Mouse (Mus musculus): Measurements from ENCODE around the gene Pex16. TPM values are rescaled to one million over a fixed set of nuclear protein-coding genes. Genes with fewer than 3 reads are reported as not detected.

Pex16 gene
- total and polyA plus RNA-seq, 2 experiments: 95.5 to 164 TPM

DNA sequence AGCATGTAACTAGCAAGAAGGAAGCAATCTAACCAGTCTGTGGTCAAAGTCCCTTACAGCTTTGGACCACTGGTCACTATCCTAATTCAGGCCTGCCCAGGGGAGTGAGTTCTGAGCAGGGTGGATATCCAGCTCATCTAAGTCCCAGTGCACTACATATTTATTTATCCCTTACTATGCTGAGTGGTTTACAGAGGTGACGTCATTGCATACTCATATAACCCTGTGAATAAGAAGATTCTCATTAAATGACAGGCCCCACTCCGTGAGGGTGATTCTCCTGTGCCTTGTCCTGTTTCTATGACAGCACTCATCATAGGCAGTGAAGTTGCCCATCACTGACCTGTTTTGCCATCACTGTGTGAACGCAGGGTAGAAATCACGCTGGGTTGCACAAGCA is 50.9 kb downstream of the Pex16 start:
- no peak for DNase-seq (ENCODE audit: extremely low read depth, low read depth, low spot score)
- no peaks in the 10 kb centered on the region for H3K27me3 ChIP-seq (ENCODE audit: control insufficient read depth, insufficient read depth, low read length)
- no peak for TF ChIP-seq CTCF (IDR thresholded peaks at IDR 0.05; ENCODE audit: low read depth, low read length)
- WGBS: 60% methylated on average over 4 of the region's 4 CpGs
- no peak overlapping the region for H3K9ac ChIP-seq (ENCODE audit: low read depth, low read length)
- H3K36me3 ChIP-seq (ENCODE audit: control insufficient read depth, insufficient read depth, low read length): peaks cover 22% of the 10 kb centered on the region; the same call in 1 of the 2 replicates
- H3K79me2 ChIP-seq (ENCODE audit: control insufficient read depth, insufficient read depth, low read length): peaks cover 6% of the 10 kb centered on the region
- no peak overlapping the region for H3K27ac ChIP-seq (replicated peaks; ENCODE audit: insufficient read depth, low read depth, low read length)
- H3K4me1 ChIP-seq (ENCODE audit: control insufficient read depth, insufficient read depth, low read length): peaks cover 53% of the 10 kb centered on the region
- H3K4me3 ChIP-seq (ENCODE audit: insufficient read depth, low read depth, low read length): no peak overlapping the region

DNA sequence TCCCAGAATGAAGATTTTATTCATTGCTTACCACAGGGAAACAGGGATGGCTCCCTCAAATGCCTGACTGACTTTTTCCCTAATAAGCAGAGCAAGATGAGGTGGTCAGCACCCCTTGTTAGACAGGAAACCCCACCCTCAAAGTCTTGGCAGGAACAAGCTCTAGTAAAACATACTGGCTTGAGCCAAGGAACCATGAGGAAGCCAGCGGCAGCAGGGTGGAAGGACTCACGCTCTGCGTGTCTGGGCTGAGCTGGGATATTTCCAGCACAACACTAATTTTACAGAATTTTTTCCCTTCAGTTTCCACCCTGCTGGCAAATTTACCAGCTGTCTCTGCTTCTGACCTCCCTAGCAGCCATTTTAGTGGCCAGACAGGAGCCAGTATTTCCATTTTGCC is 52.0 kb downstream of the Pex16 start:
- H3K27me3 ChIP-seq (ENCODE audit: control insufficient read depth, insufficient read depth, low read length): no peaks in the 10 kb centered on the region
- TF ChIP-seq POLR2A (IDR thresholded peaks at IDR 0.05; ENCODE audit: extremely low read depth, insufficient read depth, low read length): no peak
- TF ChIP-seq CTCF (IDR thresholded peaks at IDR 0.05; ENCODE audit: low read depth, low read length): no peak
- WGBS: 47% methylated on average over 3 of the region's 3 CpGs
- H3K36me3 ChIP-seq (ENCODE audit: control insufficient read depth, insufficient read depth, low read length): peaks cover 14% of the 10 kb centered on the region; the same call in 1 of the 2 replicates
- H3K9ac ChIP-seq (ENCODE audit: low read depth, low read length): no peak overlapping the region
- peaks cover 51% of the 10 kb centered on the region for H3K4me1 ChIP-seq (ENCODE audit: control insufficient read depth, insufficient read depth, low read length)
- DNase-seq (ENCODE audit: extremely low read depth, low read depth, low spot score): no peak
- no peak overlapping the region for H3K4me3 ChIP-seq (ENCODE audit: insufficient read depth, low read depth, low read length)
- peaks cover 12% of the 10 kb centered on the region for H3K79me2 ChIP-seq (ENCODE audit: control insufficient read depth, insufficient read depth, low read length)
- peak overlapping the region; percentile 35 for H3K27ac ChIP-seq (replicated peaks; ENCODE audit: insufficient read depth, low read depth, low read length)

- peaks cover 18% of the 10 kb centered on the region for H3K79me2 ChIP-seq (ENCODE audit: control insufficient read depth, insufficient read depth, low read length)
- 16% methylated on average over 6 of the region's 6 CpGs for WGBS
- peak overlapping the region; percentile 51 for H3K27ac ChIP-seq (replicated peaks; ENCODE audit: insufficient read depth, low read depth, low read length)
- peaks cover 10% of the 10 kb centered on the region; the same call in 1 of the 2 replicates for H3K36me3 ChIP-seq (ENCODE audit: control insufficient read depth, insufficient read depth, low read length)
- DNase-seq (ENCODE audit: extremely low read depth, low read depth, low spot score): peak; percentile 93
- H3K27me3 ChIP-seq (ENCODE audit: control insufficient read depth, insufficient read depth, low read length): no peaks in the 10 kb centered on the region
- no peak for TF ChIP-seq CTCF (IDR thresholded peaks at IDR 0.05; ENCODE audit: low read depth, low read length)
- no peak for TF ChIP-seq POLR2A (IDR thresholded peaks at IDR 0.05; ENCODE audit: extremely low read depth, insufficient read depth, low read length)
- peaks cover 39% of the 10 kb centered on the region for H3K4me1 ChIP-seq (ENCODE audit: control insufficient read depth, insufficient read depth, low read length)
- no peak overlapping the region for H3K4me3 ChIP-seq (ENCODE audit: insufficient read depth, low read depth, low read length)
- 0 out of 2 replicates have a peak overlapping the region, but pooled peaks have one; percentile 5 for H3K9ac ChIP-seq (ENCODE audit: low read depth, low read length)
Observed at GRCm38 (mm10) chr2:92427882-92428281, 53.4 kb downstream of the Pex16 start.

- WGBS: 73% methylated on average over 2 of the region's 2 CpGs
- peaks cover 20% of the 10 kb centered on the region for H3K79me2 ChIP-seq (ENCODE audit: control insufficient read depth, insufficient read depth, low read length)
- H3K4me1 ChIP-seq (ENCODE audit: control insufficient read depth, insufficient read depth, low read length): peaks cover 23% of the 10 kb centered on the region
- peaks cover 8% of the 10 kb centered on the region; the same call in 1 of the 2 replicates for H3K36me3 ChIP-seq (ENCODE audit: control insufficient read depth, insufficient read depth, low read length)
- H3K4me3 ChIP-seq (ENCODE audit: insufficient read depth, low read depth, low read length): no peak overlapping the region
- H3K27ac ChIP-seq (replicated peaks; ENCODE audit: insufficient read depth, low read depth, low read length): no peak overlapping the region
- no peak overlapping the region for H3K9ac ChIP-seq (ENCODE audit: low read depth, low read length)
- no peak for TF ChIP-seq CTCF (IDR thresholded peaks at IDR 0.05; ENCODE audit: low read depth, low read length)
- TF ChIP-seq POLR2A (IDR thresholded peaks at IDR 0.05; ENCODE audit: extremely low read depth, insufficient read depth, low read length): no peak
- no peaks in the 10 kb centered on the region for H3K27me3 ChIP-seq (ENCODE audit: control insufficient read depth, insufficient read depth, low read length)
- DNase-seq (ENCODE audit: extremely low read depth, low read depth, low spot score): no peak
Observed at GRCm38 (mm10) chr2:92430089-92430488, 55.6 kb downstream of the Pex16 start.

Other genes starting within 250 kb of the Pex16 start
- gene Large2, start 193 bp downstream of the Pex16 start, total RNA-seq (2014; rRNA removed): 0.37 and 0.74 TPM in 2 replicates
- gene Large2, start 193 bp downstream of the Pex16 start, polyA plus RNA-seq (2012; rRNA removed): 0.88 and 1.7 TPM in 2 replicates
- gene 1700029I15Rik, start 7.9 kb downstream of the Pex16 start, total RNA-seq (2014; rRNA removed): 1.3 and 2.0 TPM in 2 replicates
- gene 1700029I15Rik, start 7.9 kb downstream of the Pex16 start, polyA plus RNA-seq (2012; rRNA removed): 3.3 and 5.6 TPM in 2 replicates
- 0.65 and 1.0 TPM in 2 replicates for gene Mapk8ip1, start 26.6 kb downstream of the Pex16 start, total RNA-seq (2014; rRNA removed)
- 1.3 and 1.6 TPM in 2 replicates for gene Mapk8ip1, start 26.6 kb downstream of the Pex16 start, polyA plus RNA-seq (2012; rRNA removed)
- gene Cry2, start 59.4 kb downstream of the Pex16 start, total RNA-seq (2014; rRNA removed): 20.5 and 22.4 TPM in 2 replicates
- gene Cry2, start 59.4 kb downstream of the Pex16 start, polyA plus RNA-seq (2012; rRNA removed): 17.1 and 21.9 TPM in 2 replicates
- 3.0 and 3.9 TPM in 2 replicates for gene Slc35c1, start 85.9 kb downstream of the Pex16 start, total RNA-seq (2014; rRNA removed)
- gene Slc35c1, start 85.9 kb downstream of the Pex16 start, polyA plus RNA-seq (2012; rRNA removed): 26.0 and 30.7 TPM in 2 replicates
- gene Chst1, start 225.0 kb downstream of the Pex16 start, total RNA-seq (2014; rRNA removed): 0.09 and 0.34 TPM in 2 replicates
- gene Chst1, start 225.0 kb downstream of the Pex16 start, polyA plus RNA-seq (2012; rRNA removed): 0.18 and 0.27 TPM in 2 replicates

Measured in liver, adult 2 months (tissue).